In the genomic region with DNA sequence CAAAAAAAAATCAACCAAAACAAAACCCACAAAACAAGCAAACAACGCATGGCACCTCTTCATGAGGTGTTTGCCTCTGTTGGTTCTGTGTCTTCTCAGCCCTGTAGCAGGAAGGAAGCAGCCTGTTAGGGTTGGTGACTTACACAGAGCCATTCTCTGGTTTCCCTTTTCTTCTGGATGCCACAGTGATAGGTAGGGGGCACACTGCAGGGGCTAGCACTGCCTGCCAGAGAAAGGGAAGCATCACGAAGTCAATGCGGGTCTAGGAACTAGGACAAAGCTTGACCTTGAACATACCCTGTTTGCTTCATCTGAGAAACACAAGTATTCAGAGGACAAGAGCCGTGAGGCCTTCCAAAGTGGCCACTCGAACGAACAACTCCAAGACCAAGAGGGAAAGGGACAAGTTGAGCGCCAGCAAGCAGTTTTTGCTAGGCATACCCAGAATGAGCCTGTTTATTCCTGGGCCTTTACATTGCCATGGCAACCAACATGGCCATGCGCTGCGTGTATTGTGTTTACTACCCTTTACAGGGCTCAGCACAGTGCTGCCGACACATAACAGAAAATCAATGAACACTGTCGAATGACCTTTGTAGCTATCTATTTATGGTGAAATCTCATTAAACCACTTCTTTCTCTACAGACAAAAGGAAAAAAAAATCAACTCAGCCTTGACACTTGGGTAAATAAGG, we compare ENCODE assay signal across 10 mouse cellular contexts.
DNase-seq lines count a peak whose midpoint lies in the region; ATAC-seq and TF ChIP-seq lines count a peak whose summit lies in the region.
"Had no signal": no experiment of that assay in that cellular context is flagged by ENCODE, and none has a peak within 500 bp of the region (broad histone marks: within the 10 kb centered on the region; RNA-seq: fewer than 3 reads in every experiment).

No protein-coding gene starts in this region.

- peak; percentile 83 for ATAC-seq in frontal cortex, adult (ENCODE audit: low TSS enrichment)
- ATAC-seq in forebrain, postnatal 0 days = peak; percentile 98
- peak; percentile 69 for ATAC-seq in liver, embryonic 16.5 days (ENCODE audit: low read depth)
- peak; percentile 94 for ATAC-seq in neural tube, embryonic 15.5 days (ENCODE audit: low FRiP score)
- ATAC-seq in cerebellum, adult (ENCODE audit: insufficient number of reproducible peaks, low FRiP score, low TSS enrichment) = no peak; the same call in 1 of the 2 replicates

- peak overlapping the region; percentile 13; the same call in 1 of the 2 replicates for H3K4me2 ChIP-seq in forebrain, postnatal 0 days (ENCODE audit: low read depth)
- H3K4me2 ChIP-seq in liver, embryonic 16.5 days (ENCODE audit: low read depth, low read length) = no peak overlapping the region
- peak overlapping the region; percentile 26 for H3K4me2 ChIP-seq in neural tube, embryonic 15.5 days
- H3K4me2 ChIP-seq: heart, embryonic 13.5 days had no signal

- H3K4me1 ChIP-seq in forebrain, postnatal 0 days (ENCODE audit: insufficient read depth) = peaks cover 7% of the 10 kb centered on the region
- H3K4me1 ChIP-seq in liver, embryonic 16.5 days (ENCODE audit: control insufficient read depth, low read depth, low read length) = no peaks in the 10 kb centered on the region
- peaks cover 6% of the 10 kb centered on the region for H3K4me1 ChIP-seq in neural tube, embryonic 15.5 days

- DNase-seq in frontal cortex, postnatal 25 days (ENCODE audit: low spot score in 2 of 2) = no peak
- DNase-seq in forebrain, postnatal 0 days = peak; percentile 82
- DNase-seq in cerebellum, adult 18-20 months = no peak
- no peak for DNase-seq in gastrocnemius, adult 8-10 months (ENCODE audit: low spot score in 2 of 2)
- DNase-seq: thymus, postnatal 36 days had no signal

- no peak overlapping the region for H3K9ac ChIP-seq in forebrain, postnatal 0 days
- H3K9ac ChIP-seq in liver, embryonic 16.5 days (ENCODE audit: low read depth, low read length) = no peak overlapping the region
- H3K9ac ChIP-seq in neural tube, embryonic 15.5 days (replicated peaks) = no peak overlapping the region
- H3K9ac ChIP-seq: heart, embryonic 13.5 days had no signal

- TF ChIP-seq CTCF in forebrain, postnatal 0 days (IDR thresholded peaks at IDR 0.05; ENCODE audit: low read depth) = no peak; the same call in 1 of the 2 replicates

- WGBS in forebrain, postnatal 0 days = 20% methylated on average over 11 of the region's 11 CpGs
- 56% methylated on average over 11 of the region's 11 CpGs for WGBS in liver, embryonic 16.5 days (ENCODE audit: insufficient replicate concordance)
- 21% methylated on average over 11 of the region's 11 CpGs for WGBS in neural tube, embryonic 15.5 days

- no peaks in the 10 kb centered on the region for H3K36me3 ChIP-seq in forebrain, postnatal 0 days (ENCODE audit: insufficient read depth)
- no peaks in the 10 kb centered on the region for H3K36me3 ChIP-seq in liver, embryonic 16.5 days (ENCODE audit: control insufficient read depth, insufficient read depth)
- H3K36me3 ChIP-seq in neural tube, embryonic 15.5 days = no peaks in the 10 kb centered on the region
- H3K36me3 ChIP-seq: heart, embryonic 13.5 days had no signal

- H3K4me3 ChIP-seq in forebrain, postnatal 0 days (ENCODE audit: low read depth, low read length) = no peak overlapping the region
- H3K4me3 ChIP-seq in liver, embryonic 16.5 days (ENCODE audit: low read depth, low read length) = no peak overlapping the region
- no peak overlapping the region for H3K4me3 ChIP-seq in neural tube, embryonic 15.5 days (replicated peaks)
- H3K4me3 ChIP-seq: heart, embryonic 13.5 days had no signal

- no peaks in the 10 kb centered on the region for H3K9me3 ChIP-seq in forebrain, postnatal 0 days (ENCODE audit: low read length)
- H3K9me3 ChIP-seq in liver, embryonic 16.5 days (replicated peaks; ENCODE audit: control insufficient read depth, low read length) = no peaks in the 10 kb centered on the region
- no peaks in the 10 kb centered on the region for H3K9me3 ChIP-seq in neural tube, embryonic 15.5 days (replicated peaks)

- H3K27me3 ChIP-seq in forebrain, postnatal 0 days (ENCODE audit: insufficient read depth, low read length) = no peaks in the 10 kb centered on the region
- no peaks in the 10 kb centered on the region for H3K27me3 ChIP-seq in liver, embryonic 16.5 days (ENCODE audit: control insufficient read depth, insufficient read depth, low read depth, low read length)
- H3K27me3 ChIP-seq in neural tube, embryonic 15.5 days (replicated peaks) = no peaks in the 10 kb centered on the region
- H3K27me3 ChIP-seq: heart, embryonic 13.5 days had no signal

- peak overlapping the region; percentile 75 for H3K27ac ChIP-seq in forebrain, postnatal 0 days (ENCODE audit: low read depth, low read length)
- peak overlapping the region; percentile 27; the same call in 1 of the 2 replicates for H3K27ac ChIP-seq in liver, embryonic 16.5 days (ENCODE audit: low read length)
- no peak overlapping the region for H3K27ac ChIP-seq in neural tube, embryonic 15.5 days (replicated peaks)
- H3K27ac ChIP-seq: heart, embryonic 13.5 days had no signal
